Mouse (Mus musculus) kidney, postnatal 36 days (tissue): Measurements from ENCODE around the gene Ctnnd2.

Experiments
- DNase-seq, 2 experiments: peaks; one replicate each; pipeline ENCODE4 v3.0.0; 2021 to 2022; ENCODE audit warnings: mixed read lengths in 2 of 2

Gene Ctnnd2

DNA sequence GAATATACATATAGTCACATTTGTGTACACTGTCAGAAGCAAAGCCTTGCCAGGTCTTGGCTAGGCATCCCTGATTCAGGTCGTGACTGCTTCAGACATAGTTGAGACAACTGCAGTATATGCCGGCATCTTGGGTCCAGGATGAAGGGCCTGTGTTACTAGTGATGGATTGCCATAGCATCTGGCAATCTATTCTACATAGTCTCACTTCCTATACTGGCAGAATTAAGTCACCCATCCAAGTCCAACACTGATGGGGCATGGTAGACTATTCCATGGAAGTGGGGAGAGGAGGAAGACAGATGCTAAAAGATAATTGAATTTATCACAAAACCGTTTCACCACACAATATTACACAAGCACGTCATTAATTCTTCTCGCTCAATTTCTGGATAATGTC is 369.1 kb downstream of the Ctnnd2 start:
- no peak for DNase-seq

GRCm38 (mm10) chr15:30548263-30548662 is 375.9 kb downstream of the Ctnnd2 start:
- DNase-seq = no peak

DNA sequence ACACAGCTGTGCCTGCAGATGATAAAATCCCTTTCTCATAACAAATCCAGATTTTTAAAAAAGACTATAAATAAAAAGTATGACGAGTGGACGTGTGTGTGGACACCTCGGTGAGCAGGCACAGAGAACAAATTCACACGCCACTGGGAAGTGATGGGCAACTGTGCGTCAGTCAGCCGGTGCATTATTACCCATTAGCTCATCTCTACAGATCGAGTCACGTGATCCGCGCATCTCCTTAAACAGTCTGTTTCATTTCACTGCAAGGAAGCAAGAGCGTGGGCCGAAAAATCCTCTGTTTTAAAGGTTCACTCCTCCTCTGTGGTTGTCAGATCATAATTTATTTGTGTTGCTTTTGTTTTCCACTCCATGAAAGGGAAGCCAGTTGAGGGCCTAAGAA is 378.6 kb downstream of the Ctnnd2 start:
- DNase-seq = no peak

GRCm38 (mm10) chr15:30553910-30554406 is 381.6 kb downstream of the Ctnnd2 start:
- DNase-seq = no peak

- no peak for DNase-seq
Observed at GRCm38 (mm10) chr15:30555787-30556186, 383.4 kb downstream of the Ctnnd2 start.

- no peak for DNase-seq
Observed at GRCm38 (mm10) chr15:30562375-30562774, 390.0 kb downstream of the Ctnnd2 start.

- DNase-seq = no peak
Observed at GRCm38 (mm10) chr15:30564594-30564993, 392.2 kb downstream of the Ctnnd2 start.

DNA sequence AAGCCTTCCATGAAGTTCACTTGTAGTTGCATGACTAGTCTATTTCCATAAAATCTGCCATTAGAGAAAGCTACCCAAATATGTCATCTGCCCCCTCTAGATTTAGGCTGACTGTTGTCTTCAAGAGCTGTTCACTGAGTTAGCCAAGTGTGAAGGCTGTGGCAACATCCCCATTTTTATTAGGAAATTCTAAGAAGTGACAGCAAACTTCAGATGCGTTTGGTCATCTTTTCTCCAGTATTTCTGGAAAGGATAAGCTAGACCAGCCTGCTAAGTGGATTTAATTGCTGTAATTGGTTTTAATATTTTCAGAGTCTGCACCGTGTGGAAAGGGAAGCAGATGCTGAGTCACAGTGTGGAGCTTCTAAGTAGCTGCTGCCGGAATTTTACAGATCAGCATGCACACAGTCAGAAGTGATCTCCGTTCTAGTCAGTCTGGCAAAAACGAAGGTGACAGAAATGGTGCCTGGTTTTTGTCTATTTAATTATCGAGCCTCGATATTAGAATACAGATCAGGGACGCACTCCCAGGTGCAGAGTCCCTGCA is 397.9 kb downstream of the Ctnnd2 start:
- DNase-seq = no peak

DNA sequence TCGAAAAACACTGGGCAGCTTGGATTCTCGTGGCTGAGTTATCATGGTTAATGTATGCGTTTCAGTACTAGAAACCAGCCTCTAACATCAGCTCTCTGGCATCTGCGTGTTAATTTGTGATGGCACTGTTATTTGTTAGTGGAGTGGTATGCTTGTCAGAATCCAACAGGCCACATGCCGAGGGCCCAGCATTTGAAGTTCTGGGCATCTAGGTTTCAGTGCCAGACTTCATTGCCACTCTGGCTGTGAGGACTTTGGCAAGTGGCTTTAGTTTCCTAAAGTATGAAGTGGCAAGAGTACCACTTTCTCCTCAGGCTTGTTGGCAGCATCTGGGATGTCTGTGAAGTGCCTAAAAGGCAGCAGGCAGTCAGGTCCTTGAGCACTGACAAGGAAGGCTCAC is 415.1 kb downstream of the Ctnnd2 start:
- no peak for DNase-seq

DNA sequence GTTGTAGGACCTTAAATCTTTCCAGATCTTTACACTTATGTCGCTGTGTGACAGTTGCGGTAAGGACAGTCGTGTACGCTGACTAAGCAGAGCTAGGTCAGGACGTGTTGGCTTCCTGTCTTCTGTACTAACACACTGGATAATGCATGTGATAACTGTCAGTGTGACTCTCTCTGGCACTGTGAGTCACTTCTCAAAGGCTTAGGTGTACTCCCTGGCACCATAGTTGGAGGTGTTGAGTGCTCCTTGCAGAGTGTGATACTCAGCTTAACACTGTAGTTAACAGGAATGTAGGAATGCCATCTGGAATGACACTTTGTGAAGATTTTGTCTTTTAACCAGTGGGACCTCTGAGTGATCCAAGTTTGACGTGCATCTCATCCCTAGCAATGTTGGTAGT is 418.5 kb downstream of the Ctnnd2 start:
- DNase-seq = no peak

DNA sequence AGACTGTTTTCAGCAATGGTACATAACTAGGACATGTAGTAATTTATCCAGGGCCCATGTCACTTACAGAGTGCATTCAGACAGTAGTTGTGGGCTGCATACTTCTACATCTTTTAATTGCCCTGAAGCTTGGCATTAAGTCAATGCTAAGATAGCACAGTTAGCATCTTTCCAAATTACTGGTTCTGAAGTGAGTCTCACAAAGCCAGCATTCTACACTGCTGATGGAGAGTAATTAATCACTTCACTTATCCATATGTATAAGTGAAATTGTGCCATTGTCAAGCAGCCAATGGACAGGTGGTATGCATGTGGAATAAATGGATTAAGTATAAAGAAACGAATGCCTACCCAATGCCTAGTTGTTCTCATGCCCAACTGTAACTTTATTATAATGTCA is 423.1 kb downstream of the Ctnnd2 start:
- no peak for DNase-seq

DNA sequence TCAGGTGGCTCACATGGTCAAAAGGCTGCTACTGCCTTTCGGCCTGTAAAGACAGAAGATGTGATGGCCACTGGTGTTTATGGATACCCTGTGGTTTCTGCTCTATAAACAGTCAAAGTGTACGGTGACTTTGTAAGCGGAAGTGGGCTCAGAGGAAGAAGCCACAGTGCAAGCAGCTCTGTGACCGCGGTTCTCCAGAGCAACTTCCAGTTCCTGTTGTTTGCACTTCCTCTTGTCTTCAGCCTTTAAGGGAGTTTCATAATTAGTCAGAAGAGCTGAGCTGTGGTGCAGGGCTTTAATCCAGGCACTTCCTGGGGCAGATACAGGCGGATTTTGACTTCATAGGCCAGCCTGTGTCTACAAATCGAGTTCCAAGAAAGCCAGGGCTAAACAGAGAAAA is 438.2 kb downstream of the Ctnnd2 start:
- peak; percentile 1 to 2 for DNase-seq

- no peak for DNase-seq
Observed at GRCm38 (mm10) chr15:30615451-30615850, 443.1 kb downstream of the Ctnnd2 start.

DNA sequence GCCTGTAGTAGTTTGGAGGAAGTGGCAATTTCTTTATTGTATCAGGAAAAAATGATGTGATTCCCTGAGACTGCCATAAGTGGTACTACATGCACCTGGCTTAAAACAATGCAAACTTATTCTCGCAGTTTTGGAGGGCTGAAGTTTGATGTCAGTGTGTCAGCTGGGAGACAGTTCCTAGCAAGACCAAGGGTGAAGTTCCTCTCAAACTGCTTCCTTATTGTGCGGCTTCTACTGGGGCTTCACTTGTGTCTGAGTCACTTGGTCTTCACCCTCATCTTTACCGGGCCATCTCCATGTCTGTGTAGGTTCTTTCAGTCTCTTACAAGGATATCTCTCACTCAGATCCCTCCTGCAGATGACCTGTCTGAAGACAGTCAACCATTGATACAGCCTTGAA is 444.5 kb downstream of the Ctnnd2 start:
- no peak for DNase-seq

DNA sequence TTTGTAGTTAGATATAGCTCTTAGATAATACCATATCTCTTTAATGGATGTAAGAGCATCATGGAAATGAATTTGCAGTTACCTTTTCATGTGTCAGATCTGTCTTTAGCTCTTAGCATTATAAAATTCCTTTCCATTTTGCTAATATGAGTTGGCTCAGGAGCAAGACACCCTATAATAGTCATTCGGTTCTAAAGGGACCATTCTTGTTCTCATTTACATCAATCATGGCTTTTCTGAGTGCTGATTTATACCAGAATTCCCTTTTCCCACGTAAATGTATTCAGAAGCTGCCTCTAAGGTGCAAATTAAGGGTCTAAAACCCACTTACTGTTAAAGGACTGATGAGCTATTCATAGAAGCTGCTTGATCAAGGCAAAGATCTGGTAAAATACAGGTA is 445.5 kb downstream of the Ctnnd2 start:
- no peak for DNase-seq

- no peak for DNase-seq
Observed at GRCm38 (mm10) chr15:30628524-30628923, 456.1 kb downstream of the Ctnnd2 start.

GRCm38 (mm10) chr15:30632113-30632735 is 459.8 kb downstream of the Ctnnd2 start:
- DNase-seq = no peak

DNA sequence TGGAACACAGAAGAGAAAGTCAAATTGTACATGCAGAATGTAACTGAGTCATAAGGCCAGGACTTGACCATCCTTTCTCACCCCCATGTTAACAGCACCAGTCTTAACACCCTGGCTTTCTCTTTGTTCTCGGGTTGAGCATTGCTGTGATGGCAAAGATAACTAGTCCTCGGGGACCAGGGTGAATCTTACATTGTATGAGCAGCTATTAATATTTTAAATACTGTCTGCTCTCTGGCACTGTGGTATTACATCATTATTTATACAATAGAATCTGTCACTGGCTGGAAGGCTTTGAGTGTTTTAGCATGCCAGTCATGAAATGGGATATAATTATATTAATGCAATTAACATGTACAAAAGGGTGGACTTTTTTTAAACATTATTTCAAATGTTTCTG is 461.5 kb downstream of the Ctnnd2 start:
- no peak for DNase-seq

DNA sequence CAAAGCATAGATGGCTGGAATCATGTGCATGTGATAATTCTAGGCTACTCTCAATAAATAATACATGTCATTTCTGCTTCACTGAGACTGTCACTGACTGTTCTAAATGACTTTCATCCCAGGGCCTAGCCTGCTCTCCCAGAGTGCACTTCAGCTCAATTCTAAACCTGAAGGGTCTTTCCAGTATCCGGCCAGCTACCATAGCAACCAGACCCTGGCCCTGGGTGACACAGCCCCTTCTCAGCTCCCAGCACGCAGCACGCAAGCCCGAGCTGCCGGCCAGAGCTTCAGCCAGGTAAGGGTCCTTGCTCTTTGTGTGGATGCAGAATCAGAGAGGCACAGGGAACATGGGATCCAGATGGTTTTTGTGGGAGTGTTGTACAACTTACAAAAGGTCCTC is 462.1 kb downstream of the Ctnnd2 start:
- DNase-seq = no peak

GRCm38 (mm10) chr15:30640651-30641050 is 468.3 kb downstream of the Ctnnd2 start:
- DNase-seq = no peak

DNA sequence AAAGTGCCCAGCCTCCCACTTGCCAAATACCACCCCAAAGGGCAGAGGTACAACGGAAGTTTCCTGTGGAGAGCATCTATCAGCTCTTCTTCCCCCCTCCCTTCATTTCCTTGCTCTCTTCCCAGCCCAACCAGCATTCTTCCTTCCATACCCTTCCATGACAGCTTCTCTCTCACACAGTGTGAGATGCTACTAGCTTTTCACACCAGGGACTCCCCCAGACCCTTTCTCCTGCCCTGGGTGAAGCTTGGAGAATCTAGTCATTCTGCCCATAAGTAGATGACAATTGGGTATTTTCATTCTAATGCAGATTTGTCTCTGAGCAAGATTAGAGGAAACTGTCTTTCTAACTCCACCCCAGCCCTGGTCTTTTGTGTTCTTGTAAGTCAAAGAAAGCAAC is 473.3 kb downstream of the Ctnnd2 start:
- no peak for DNase-seq

GRCm38 (mm10) chr15:30646501-30647431 is 474.4 kb downstream of the Ctnnd2 start:
- peak in 1 of 2 experiments; percentile 10 for DNase-seq

GRCm38 (mm10) chr15:30647679-30648311 is 475.4 kb downstream of the Ctnnd2 start:
- no peak for DNase-seq
